Mouse (Mus musculus) neural tube, embryonic 15.5 days (tissue): ENCODE results near the gene Slc47a1. TPM values are rescaled to one million over a fixed set of nuclear protein-coding genes. Genes with fewer than 3 reads are reported as not detected.

Experiments
- polyA plus RNA-seq: library from polyadenylated mRNA; unstranded; fragments of >200 nt; fragmentation: Nextera tagmentation; extraction: Ambion mirVana; gene quantifications from 2 replicates; pipeline ENCODE4 v1.2.1, GENCODE M21; 2015

Slc47a1 gene
- polyA plus RNA-seq, 1 experiment from 2014 or later = 0.35 TPM

Other genes with a start within 250 kb of the Slc47a1 start
- 310 and 358 TPM in 2 replicates for gene Usp22, start 203.3 kb downstream of the Slc47a1 start, polyA plus RNA-seq
- gene Aldh3a1, start 170.8 kb downstream of the Slc47a1 start, polyA plus RNA-seq = 0.43 and 0.46 TPM in 2 replicates
- gene Aldh3a2, start 110.9 kb downstream of the Slc47a1 start, polyA plus RNA-seq = 28.5 and 32.1 TPM in 2 replicates
- 0.11 TPM in 1 of 2 replicates, not detected in the other for gene Slc47a2, start 35.5 kb downstream of the Slc47a1 start, polyA plus RNA-seq
- 24.1 and 32.9 TPM in 2 replicates for gene Rnf112, start 75.8 kb upstream of the Slc47a1 start, polyA plus RNA-seq
- 48.3 and 73.6 TPM in 2 replicates for gene Mfap4, start 107.1 kb upstream of the Slc47a1 start, polyA plus RNA-seq
- 65.9 and 67.7 TPM in 2 replicates for gene Mapk7, start 116.1 kb upstream of the Slc47a1 start, polyA plus RNA-seq
- 28.6 and 31.2 TPM in 2 replicates for gene B9d1, start 126.8 kb upstream of the Slc47a1 start, polyA plus RNA-seq
- gene Epn2, start 201.3 kb upstream of the Slc47a1 start, polyA plus RNA-seq = 55.7 and 60.1 TPM in 2 replicates